Mouse (Mus musculus): ENCODE data around the gene Igsf1. TPM values are rescaled to one million over a fixed set of nuclear protein-coding genes. Genes with fewer than 3 reads are reported as not detected.

Igsf1 gene
- not detected for total RNA-seq (2023)

DNA sequence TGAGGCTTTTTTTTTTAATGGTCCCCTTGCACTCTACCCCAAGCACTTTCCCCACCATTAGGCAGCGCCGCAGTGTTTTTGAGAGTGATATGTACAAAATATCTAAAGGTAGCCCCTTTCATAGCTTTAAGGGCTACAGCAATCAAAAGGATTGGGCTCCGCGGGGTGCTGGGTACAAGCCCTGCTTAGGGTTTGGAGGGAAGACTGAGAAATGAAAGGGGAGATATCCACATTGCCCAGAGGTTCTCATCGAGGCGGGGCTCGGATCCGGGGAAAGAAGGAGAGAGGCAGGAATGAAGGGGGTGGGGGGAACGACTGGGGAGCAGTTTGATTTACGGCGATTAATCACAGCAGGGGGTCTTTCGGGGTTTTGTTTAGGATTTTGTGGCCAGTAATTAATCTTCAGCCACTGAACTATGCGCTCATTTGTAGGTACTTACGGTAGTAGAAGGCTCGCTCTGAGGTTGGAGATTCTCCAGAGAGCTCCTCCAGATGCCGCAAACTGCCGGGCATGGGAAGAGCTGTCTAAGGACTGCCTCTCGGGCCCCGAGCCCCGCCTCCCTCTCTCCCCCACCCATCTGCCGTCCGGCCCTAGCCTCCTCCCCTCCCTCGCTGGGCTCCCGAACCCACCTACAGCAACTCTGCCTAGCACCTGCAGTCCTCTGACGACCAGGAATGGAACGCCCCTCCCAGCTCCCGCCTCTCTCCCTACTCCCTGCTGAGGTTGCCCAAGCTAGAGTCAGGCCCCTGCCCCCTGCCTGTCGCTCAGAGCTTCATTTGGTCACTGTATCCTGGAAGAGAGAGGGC, at the start of gene Igsf1:
Igsf1 (minus strand) TSS at position 537 of the 807 bp plus-strand sequence.

GRCm38 (mm10) chrX:49734959-49735358, 62.6 kb downstream of the Igsf1 start, which contains the start of gene Olfr1321:
Gene Olfr1321 (minus strand): TSS chrX:49735059.

Other genes starting within 250 kb of the Igsf1 start
- not detected for gene Olfr1320, start 125.4 kb downstream of the Igsf1 start, total RNA-seq (2023)
- gene Olfr1321, start 62.7 kb downstream of the Igsf1 start, total RNA-seq (2023), result not detected
- gene Olfr1322, start 93.7 kb upstream of the Igsf1 start, total RNA-seq (2023), result not detected
- gene Olfr1323, start 221.6 kb upstream of the Igsf1 start, total RNA-seq (2023), result not detected

Data from neutrophil, adult 83 days (primary cell).